Mouse (Mus musculus) lung, postnatal 0 days (tissue): ENCODE data around the gene Slc6a12. TPM values are rescaled to one million over a fixed set of nuclear protein-coding genes. Genes with fewer than 3 reads are reported as not detected.
A peak's percentile ranks its signal among the peaks of the same experiment; 100 is the strongest.
"Not testable (repeated sequence)": the region's sequence is repeated elsewhere in the genome, so short reads cannot be mapped to it uniquely, and the experiment has no call there.

Source experiments
- ATAC-seq: fragments of 200-750 bp; cut with Nextera tagmentation; 2 replicates; pipeline ENCODE4 v1.8.0; 2017; ENCODE audit warnings: moderate library complexity
- DNase-seq: peaks from one replicate; pipeline ENCODE4 v3.0.0-alpha.2; 2016; ENCODE audit warnings: low spot score
- H3K27ac ChIP-seq: fragments of 300-500 bp; sonication (generic); 2 replicates; pipeline ENCODE4 v1.5.1; 2014; ENCODE audit warnings: antibody characterized with exemption, mild to moderate bottlenecking, low read length, mixed read lengths
- H3K27me3 ChIP-seq: fragments of 300-500 bp; sonication (generic); replicated peaks from 2 replicates; pipeline ENCODE4 v1.6.1; 2014; ENCODE audit warnings: low read length, mixed read lengths; ENCODE audit not compliant: insufficient read depth
- H3K36me3 ChIP-seq: fragments of 300-500 bp; sonication (generic); 2 replicates; pipeline ENCODE4 v1.6.1; 2014; ENCODE audit warnings: low read length, mixed read lengths; ENCODE audit not compliant: insufficient read depth
- H3K4me1 ChIP-seq: fragments of 300-500 bp; sonication (generic); 2 replicates; pipeline ENCODE4 v1.6.1; 2014; ENCODE audit warnings: antibody characterized with exemption, low read depth, low read length, mixed read lengths; ENCODE audit not compliant: insufficient read depth
- H3K4me2 ChIP-seq: fragments of 300-500 bp; sonication (generic); replicated peaks from 2 replicates; pipeline ENCODE4 v1.6.1; 2014; ENCODE audit warnings: low read depth, mild to moderate bottlenecking, low read length, moderate library complexity, mixed read lengths
- H3K4me3 ChIP-seq: fragments of 300-500 bp; sonication (generic); 2 replicates; pipeline ENCODE4 v1.5.1; 2014; ENCODE audit warnings: low read depth, low read length
- H3K9ac ChIP-seq: fragments of 300-500 bp; sonication (generic); replicated peaks from 2 replicates; pipeline ENCODE4 v1.6.1; 2014; ENCODE audit warnings: low read depth, mild to moderate bottlenecking
- H3K9me3 ChIP-seq: fragments of 300-500 bp; sonication (generic); 2 replicates; pipeline ENCODE4 v1.6.1; 2016; ENCODE audit warnings: low read length, mixed read lengths
- CTCF ChIP-seq: IDR thresholded peaks from 2 replicates; pipeline ENCODE4 v1.5.1; 2016; ENCODE audit warnings: antibody characterized with exemption, mild to moderate bottlenecking
- EP300 ChIP-seq: IDR thresholded peaks from 2 replicates; pipeline ENCODE4 v1.6.1; 2016; ENCODE audit warnings: antibody characterized with exemption, mild to moderate bottlenecking, control low read depth
- WGBS: fragments of 180-500 bp; shearing (Covaris S2); extraction: QIAGEN DNeasy Blood & Tissue Kit; methylation state at CpG from one replicate; pipeline ENCODE4 v1.1.7; 2014; 5-methylcytosine and 5-hydroxymethylcytosine counted together
- polyA plus RNA-seq: library from polyadenylated mRNA; unstranded; fragments of >200 nt; fragmentation: Nextera tagmentation; extraction: Ambion mirVana; gene quantifications from 2 replicates; pipeline ENCODE4 v1.2.1, GENCODE M21; 2015

Gene Slc6a12
- polyA plus RNA-seq, 1 experiment from 2014 or later = not detected

- no peaks in the 10 kb centered on the region for H3K4me1 ChIP-seq
- no peaks in the 10 kb centered on the region for H3K27me3 ChIP-seq
- H3K4me2 ChIP-seq = no peak overlapping the region
- no peak overlapping the region for H3K27ac ChIP-seq
- H3K9me3 ChIP-seq = no peaks in the 10 kb centered on the region
- no peak for DNase-seq
- H3K9ac ChIP-seq = no peak overlapping the region
- TF ChIP-seq EP300 (no peak), CTCF (no peak)
- H3K36me3 ChIP-seq = no peaks in the 10 kb centered on the region
- WGBS = 81% methylated on average over 1 of the region's 1 CpGs
- H3K4me3 ChIP-seq = no peak overlapping the region
- no peak for ATAC-seq
These were observed 13.2 kb downstream of the Slc6a12 start for GRCm38 (mm10) chr6:121356041-121356440.

- WGBS = 86% methylated on average over 6 of the region's 6 CpGs
- ATAC-seq (no peak), DNase-seq (no peak)
- Histone ChIP-seq H3K9ac (no peak overlapping the region), H3K4me1 (no peaks in the 10 kb centered on the region), H3K9me3 (no peaks in the 10 kb centered on the region), H3K27me3 (no peaks in the 10 kb centered on the region), H3K4me2 (no peak overlapping the region), H3K4me3 (no peak overlapping the region), H3K27ac (no peak overlapping the region), H3K36me3 (no peaks in the 10 kb centered on the region)
- TF ChIP-seq CTCF = no peak
- no peak for TF ChIP-seq EP300
These were observed 14.4 kb downstream of the Slc6a12 start for GRCm38 (mm10) chr6:121357232-121357631.

GRCm38 (mm10) chr6:121363061-121363460, 20.2 kb downstream of the Slc6a12 start:
- Histone ChIP-seq H3K4me2 (no peak overlapping the region), H3K9ac (no peak overlapping the region), H3K4me3 (no peak overlapping the region), H3K27ac (no peak overlapping the region), H3K4me1 (no peaks in the 10 kb centered on the region), H3K36me3 (no peaks in the 10 kb centered on the region), H3K27me3 (no peaks in the 10 kb centered on the region), H3K9me3 (no peaks in the 10 kb centered on the region)
- no peak for ATAC-seq
- no peak for DNase-seq
- 62% methylated on average over 6 of the region's 6 CpGs for WGBS
- TF ChIP-seq EP300 (no peak), CTCF (no peak)

- no peak overlapping the region for H3K4me3 ChIP-seq
- 72% methylated on average over 4 of the region's 4 CpGs for WGBS
- H3K27ac ChIP-seq = no peak overlapping the region
- DNase-seq = no peak
- no peak for ATAC-seq
- H3K4me1 ChIP-seq = no peaks in the 10 kb centered on the region
- H3K4me2 ChIP-seq = no peak overlapping the region
- TF ChIP-seq EP300 (no peak), CTCF (no peak)
- no peaks in the 10 kb centered on the region for H3K27me3 ChIP-seq
- no peaks in the 10 kb centered on the region for H3K36me3 ChIP-seq
- H3K9ac ChIP-seq = no peak overlapping the region
- no peaks in the 10 kb centered on the region for H3K9me3 ChIP-seq
These were observed 21.1 kb downstream of the Slc6a12 start for GRCm38 (mm10) chr6:121363956-121364355.

GRCm38 (mm10) chr6:121366537-121366936, 23.7 kb downstream of the Slc6a12 start:
- H3K4me3 ChIP-seq, ATAC-seq, H3K27me3 ChIP-seq, H3K36me3 ChIP-seq, H3K9me3 ChIP-seq, H3K4me1 ChIP-seq, H3K4me2 ChIP-seq, H3K9ac ChIP-seq, H3K27ac ChIP-seq: not testable (repeated sequence)
- TF ChIP-seq CTCF = peak; percentile 72
- 15% methylated on average over 2 of the region's 2 CpGs for WGBS
- peak; percentile 61 for DNase-seq

- TF ChIP-seq CTCF (no peak), EP300 (no peak)
- H3K9me3 ChIP-seq = no peaks in the 10 kb centered on the region
- H3K36me3 ChIP-seq = no peaks in the 10 kb centered on the region
- 50% methylated on average over 3 of the region's 3 CpGs for WGBS
- DNase-seq (no peak), ATAC-seq (no peak)
- no peak overlapping the region for H3K9ac ChIP-seq
- H3K4me3 ChIP-seq = no peak overlapping the region
- H3K27me3 ChIP-seq = no peaks in the 10 kb centered on the region
- H3K4me2 ChIP-seq = no peak overlapping the region
- H3K27ac ChIP-seq = no peak overlapping the region
- H3K4me1 ChIP-seq = no peaks in the 10 kb centered on the region
These were observed 24.2 kb downstream of the Slc6a12 start for GRCm38 (mm10) chr6:121367099-121367498.
